Mouse (Mus musculus): ENCODE measurements at regions not wholly inside any gene's neighbourhood (a gene's known extent, or its start where the extent isn't known, plus 50 kb on each side); places are given as distances from the start of the nearest gene placed in this dataset.

GRCm38 (mm10) chr4:56673868-56674267, 66.0 kb upstream of the Gm26657 start:
- Histone ChIP-seq H3K4me1 (ENCODE audit: control insufficient read depth in 1 of 2, insufficient read depth in 2 of 2) (peaks cover 3 to 12% of the 10 kb centered on the region in 2 experiments; a peak in 3 of 4 replicates), H3K4me2 (ENCODE audit: insufficient read depth, low read depth, poor library complexity, severe bottlenecking) (no peak overlapping the region), H3K79me2 (replicated peaks; ENCODE audit: control insufficient read depth, extremely low read depth, insufficient read depth, poor library complexity, severe bottlenecking) (no peaks in the 10 kb centered on the region), H3K36me3 (replicated peaks in 1 of 2; ENCODE audit: control insufficient read depth in 1 of 2, insufficient read depth in 1 of 2, low read length in 1 of 2) (no peaks in the 10 kb centered on the region), H3K9ac (ENCODE audit: insufficient read depth, low read depth) (no peak overlapping the region), H3K9me3 (replicated peaks; ENCODE audit: low read length) (peaks cover 2% of the 10 kb centered on the region), H3K27me3 (replicated peaks) (no peaks in the 10 kb centered on the region), H3K4me3 (replicated peaks in 1 of 3; ENCODE audit: low read depth in 2 of 3, low read length in 2 of 3, poor library complexity in 1 of 3) (no peak overlapping the region), H3K27ac (ENCODE audit: insufficient read depth, low read depth) (no peak overlapping the region)
- in situ Hi-C loops (cut with MboI; ENCODE audit: low pct_ligation_motif_present, low pct_unique_long_range_greater_than_20kb, low sequenced_read_pairs) (no loop called here), dilution Hi-C loops (cut with MboI; ENCODE audit: extremely low pct_ligation_motif_present, extremely low pct_unique_long_range_greater_than_20kb, low sequenced_read_pairs) (no loop called here)
- DNase-seq (ENCODE audit: extremely low read depth) = peak; percentile 55
- TF ChIP-seq CHD2 (IDR thresholded peaks at IDR 0.05; ENCODE audit: low read length) (no peak), MEF2A (IDR thresholded peaks at IDR 0.05; ENCODE audit: borderline replicate concordance, low read depth, low read length) (no peak), ETS1 (conservative IDR thresholded peaks at IDR 0.05; ENCODE audit: low read depth, low read length) (peak; percentile 80), MXI1 (IDR thresholded peaks at IDR 0.05; ENCODE audit: low read depth, low read length) (no peak), MAFK (IDR thresholded peaks at IDR 0.05; ENCODE audit: insufficient replicate concordance, low read length) (no peak), NELFE (IDR thresholded peaks at IDR 0.05; ENCODE audit: low read depth, low read length) (no peak), ZMIZ1 (IDR thresholded peaks at IDR 0.05; ENCODE audit: low read depth, low read length) (no peak), HCFC1 (IDR thresholded peaks at IDR 0.05; ENCODE audit: low read depth, low read length) (no peak), E2F4 (IDR thresholded peaks at IDR 0.05; ENCODE audit: insufficient replicate concordance, low read depth, low read length) (no peak), JUND (conservative IDR thresholded peaks at IDR 0.05; ENCODE audit: low read depth, low read length) (no peak), IRF4 (IDR thresholded peaks at IDR 0.05; ENCODE audit: low read depth, low read length) (peak; percentile 15; the same call in 1 of the 2 replicates), NRF1 (IDR thresholded peaks at IDR 0.05; ENCODE audit: low read depth, low read length) (no peak), TBP (conservative IDR thresholded peaks at IDR 0.05; ENCODE audit: low read depth, low read length) (no peak), USF1 (IDR thresholded peaks at IDR 0.05; ENCODE audit: low read depth, low read length) (peak; percentile 20; the same call in 1 of the 2 replicates), MYC (IDR thresholded peaks at IDR 0.05; ENCODE audit: low read depth, low read length) (no peak), MAZ (IDR thresholded peaks at IDR 0.05; ENCODE audit: low read depth, low read length) (no peak), SIN3A (IDR thresholded peaks at IDR 0.05; ENCODE audit: low read length) (no peak), ELF1 (IDR thresholded peaks at IDR 0.05; ENCODE audit: low read depth, low read length) (no peak), JUN (IDR thresholded peaks at IDR 0.05; ENCODE audit: insufficient read depth, low read depth, low read length) (peak; percentile 50), BHLHE40 (IDR thresholded peaks at IDR 0.05; ENCODE audit: low read depth, low read length) (peak; percentile 62), CTCF (conservative IDR thresholded peaks at IDR 0.05 in 1 of 2, IDR thresholded peaks at IDR 0.05 in 1 of 2; ENCODE audit: low read depth in 2 of 2, low read length in 2 of 2) (no peak), TCF12 (IDR thresholded peaks at IDR 0.05; ENCODE audit: low read depth, low read length) (peak; percentile 78; the same call in 1 of the 2 replicates), ZKSCAN1 (IDR thresholded peaks at IDR 0.05; ENCODE audit: borderline replicate concordance, low read depth, low read length) (no peak), ZC3H11A (IDR thresholded peaks at IDR 0.05; ENCODE audit: low read depth, low read length) (no peak), SMC3 (IDR thresholded peaks at IDR 0.05; ENCODE audit: low read depth, low read length) (no peak), POLR2A (IDR thresholded peaks at IDR 0.05; ENCODE audit: low read depth, low read length) (no peak), USF2 (conservative IDR thresholded peaks at IDR 0.05; ENCODE audit: low read depth, low read length) (no peak; the same call in 1 of the 2 replicates), EP300 (IDR thresholded peaks at IDR 0.05; ENCODE audit: low read length) (peak; percentile 74), RAD21 (IDR thresholded peaks at IDR 0.05; ENCODE audit: low read depth, low read length) (no peak), CHD1 (IDR thresholded peaks at IDR 0.05; ENCODE audit: low read depth, low read length) (no peak)

Measured in CH12.LX (cell line).